Mouse (Mus musculus) hindbrain, postnatal 0 days (tissue): ENCODE results near the gene Tmem11. TPM values are rescaled to one million over a fixed set of nuclear protein-coding genes. Genes with fewer than 3 reads are reported as not detected.
A peak's percentile ranks its signal among the peaks of the same experiment; 100 is the strongest.
"Not testable (repeated sequence)": the region's sequence is repeated elsewhere in the genome, so short reads cannot be mapped to it uniquely, and the experiment has no call there.

Source experiments
- ATAC-seq: fragments of 200-750 bp; cut with Nextera tagmentation; 2 replicates; pipeline ENCODE4 v1.8.0; 2017; ENCODE audit warnings: mild to moderate bottlenecking, moderate TSS enrichment, moderate library complexity
- DNase-seq: peaks from one replicate; pipeline ENCODE4 v3.0.0-alpha.2; 2015; ENCODE audit warnings: low spot score
- H3K27ac ChIP-seq: fragments of 300-500 bp; sonication (generic); 2 replicates; pipeline ENCODE4 v1.5.1; 2014; ENCODE audit warnings: mild to moderate bottlenecking
- H3K27me3 ChIP-seq: fragments of 300-500 bp; sonication (generic); 2 replicates; pipeline ENCODE4 v1.6.1; 2014; ENCODE audit warnings: low read length, mixed read lengths; ENCODE audit not compliant: insufficient read depth
- H3K36me3 ChIP-seq: fragments of 300-500 bp; sonication (generic); 2 replicates; pipeline ENCODE4 v1.6.1; 2014; ENCODE audit warnings: low read length, mixed read lengths; ENCODE audit not compliant: insufficient read depth
- H3K4me1 ChIP-seq: fragments of 300-500 bp; sonication (generic); 2 replicates; pipeline ENCODE4 v1.6.1; 2014; ENCODE audit warnings: antibody characterized with exemption, low read length, mixed read lengths; ENCODE audit not compliant: insufficient read depth
- H3K4me2 ChIP-seq: fragments of 300-500 bp; sonication (generic); 2 replicates; pipeline ENCODE4 v1.6.1; 2014; ENCODE audit warnings: low read depth, mild to moderate bottlenecking, low read length, moderate library complexity, mixed read lengths
- H3K4me3 ChIP-seq: fragments of 300-500 bp; sonication (generic); 2 replicates; pipeline ENCODE4 v1.5.1; 2014; ENCODE audit warnings: low read length
- H3K9ac ChIP-seq: fragments of 300-500 bp; sonication (generic); replicated peaks from 2 replicates; pipeline ENCODE4 v1.6.1; 2014; ENCODE audit warnings: mild to moderate bottlenecking, low read length, moderate library complexity, mixed read lengths
- H3K9me3 ChIP-seq: fragments of 300-500 bp; sonication (generic); 2 replicates; pipeline ENCODE4 v1.6.1; 2016; ENCODE audit warnings: low read length, mixed read lengths
- CTCF ChIP-seq: IDR thresholded peaks from 2 replicates; pipeline ENCODE4 v1.5.1; 2016; ENCODE audit warnings: antibody characterized with exemption, control low read depth, low read depth
- WGBS: fragments of 180-500 bp; shearing (Covaris S2); extraction: QIAGEN DNeasy Blood & Tissue Kit; methylation state at CpG from one replicate; pipeline ENCODE4 v1.1.7; 2014; 5-methylcytosine and 5-hydroxymethylcytosine counted together
- polyA plus RNA-seq: library from polyadenylated mRNA; unstranded; fragments of >200 nt; fragmentation: Nextera tagmentation; extraction: Ambion mirVana; gene quantifications from 2 replicates; pipeline ENCODE4 v1.2.1, GENCODE M21; 2015
- total RNA-seq: library from RNA; depleted of rRNA; stranded (reverse); fragments of >200 nt; gene quantifications from 2 replicates; pipeline ENCODE4 v1.2.3, GENCODE M21; 2014

Tmem11 gene
- total and polyA plus RNA-seq, 2 experiments from 2014 or later = 57.1 to 72.0 TPM

DNA sequence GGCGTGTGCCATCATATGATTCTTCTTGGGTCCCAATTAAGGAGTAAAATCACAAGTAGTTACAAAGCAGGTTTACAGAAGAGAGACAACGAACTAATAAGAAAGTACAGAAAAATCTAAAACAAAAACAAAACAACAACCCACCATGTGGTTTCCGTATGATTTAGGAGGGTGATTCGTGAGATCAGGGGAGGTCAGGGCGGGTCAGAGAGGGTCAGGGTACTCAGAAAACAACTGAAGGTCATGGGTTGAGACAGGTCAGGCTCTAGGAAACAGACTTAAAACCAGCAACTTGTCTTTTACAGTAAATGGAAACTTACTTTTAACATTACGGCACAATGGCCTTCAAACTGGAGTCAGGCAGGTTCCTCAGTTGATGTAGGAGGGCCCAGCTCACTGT is 11.2 kb upstream of the Tmem11 start:
- Histone ChIP-seq H3K36me3 (no peaks in the 10 kb centered on the region), H3K4me3 (no peak overlapping the region), H3K9me3 (no peaks in the 10 kb centered on the region), H3K9ac (no peak overlapping the region), H3K27me3 (no peaks in the 10 kb centered on the region), H3K27ac (no peak overlapping the region), H3K4me1 (no peaks in the 10 kb centered on the region), H3K4me2 (no peak overlapping the region)
- no peak for ATAC-seq
- DNase-seq = no peak
- no peak for TF ChIP-seq CTCF
- 74% methylated on average over 6 of the region's 6 CpGs for WGBS

GRCm38 (mm10) chr11:60889861-60890260 is 10.8 kb upstream of the Tmem11 start:
- no peak for ATAC-seq
- WGBS = 62% methylated on average over 2 of the region's 2 CpGs
- no peaks in the 10 kb centered on the region for H3K27me3 ChIP-seq

GRCm38 (mm10) chr11:60886986-60887385 is 7.9 kb upstream of the Tmem11 start:
- H3K9me3 ChIP-seq, H3K4me2 ChIP-seq, H3K4me3 ChIP-seq, ATAC-seq, H3K4me1 ChIP-seq, H3K27me3 ChIP-seq, DNase-seq, H3K9ac ChIP-seq, H3K36me3 ChIP-seq, H3K27ac ChIP-seq: not testable (repeated sequence)
- WGBS = 96% methylated on average over 2 of the region's 3 CpGs

More at GRCm38 (mm10) chr11:60889861-60890260, 10.8 kb upstream of the Tmem11 start:
- DNase-seq = no peak
- Histone ChIP-seq H3K4me1 (no peaks in the 10 kb centered on the region), H3K9me3 (no peaks in the 10 kb centered on the region), H3K27ac (no peak overlapping the region), H3K4me2 (no peak overlapping the region), H3K4me3 (no peak overlapping the region), H3K9ac (no peak overlapping the region), H3K36me3 (no peaks in the 10 kb centered on the region)
- TF ChIP-seq CTCF = no peak

- DNase-seq = no peak
- no peak overlapping the region for H3K4me2 ChIP-seq
- no peak for ATAC-seq
- H3K9ac ChIP-seq = no peak overlapping the region
- H3K9me3 ChIP-seq = no peaks in the 10 kb centered on the region
- no peaks in the 10 kb centered on the region for H3K4me1 ChIP-seq
- H3K4me3 ChIP-seq = no peak overlapping the region
- H3K36me3 ChIP-seq = no peaks in the 10 kb centered on the region
- no peak overlapping the region for H3K27ac ChIP-seq
- no peak for TF ChIP-seq CTCF
- WGBS = 74% methylated on average over 3 of the region's 3 CpGs
- no peaks in the 10 kb centered on the region for H3K27me3 ChIP-seq
These were observed 3.3 kb upstream of the Tmem11 start for GRCm38 (mm10) chr11:60882386-60882785.

DNA sequence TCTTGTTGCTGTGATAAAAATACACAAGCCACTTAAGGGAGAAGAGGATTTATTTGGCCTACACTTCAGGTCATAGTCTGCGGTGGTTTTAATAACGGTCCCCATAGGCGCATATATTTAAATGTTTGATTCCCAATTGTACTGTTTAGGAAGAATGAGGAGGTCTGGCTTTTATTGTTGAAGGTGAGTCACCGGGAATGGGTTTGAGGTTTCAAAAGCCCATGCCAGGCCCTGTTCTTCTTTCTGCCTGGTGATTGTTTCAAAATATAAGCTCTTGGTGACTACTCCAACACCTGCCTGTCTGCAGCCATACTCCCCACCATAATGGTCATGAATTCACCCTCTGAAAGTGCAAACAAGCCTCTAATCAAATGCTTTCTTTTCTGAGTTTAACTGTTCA is 1.5 kb upstream of the Tmem11 start:
- no peak for TF ChIP-seq CTCF
- no peak overlapping the region for H3K9ac ChIP-seq
- no peaks in the 10 kb centered on the region; the same call in 1 of the 2 replicates for H3K4me1 ChIP-seq
- WGBS = 89% methylated on average over 4 of the region's 4 CpGs
- ATAC-seq (no peak), DNase-seq (no peak)
- no peaks in the 10 kb centered on the region for H3K9me3 ChIP-seq
- no peak overlapping the region for H3K27ac ChIP-seq
- no peak overlapping the region for H3K4me3 ChIP-seq
- no peak overlapping the region for H3K4me2 ChIP-seq
- H3K36me3 ChIP-seq = no peaks in the 10 kb centered on the region
- H3K27me3 ChIP-seq = no peaks in the 10 kb centered on the region

DNA sequence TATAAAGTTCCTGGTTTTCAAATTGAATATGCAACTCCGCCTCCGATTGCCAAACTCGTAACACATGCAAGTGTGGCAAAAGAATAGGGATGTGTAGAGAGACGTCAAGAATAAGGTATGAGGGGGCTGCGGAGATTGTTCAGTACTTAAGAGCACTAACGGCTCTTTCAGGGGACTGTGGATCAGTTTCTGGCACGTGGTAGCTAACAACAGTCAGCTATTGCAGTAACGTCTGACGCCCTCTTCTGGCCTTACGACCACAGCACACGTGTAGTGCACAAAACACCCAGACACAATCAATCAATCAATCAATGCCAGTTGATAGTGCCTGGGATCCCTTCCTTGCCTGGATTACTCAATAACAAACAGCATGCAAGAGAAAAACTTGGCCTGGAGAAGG is 351 bp upstream of the Tmem11 start:
- Histone ChIP-seq H3K9me3 (no peaks in the 10 kb centered on the region), H3K27ac (peak overlapping the region; percentile 89), H3K27me3 (no peaks in the 10 kb centered on the region), H3K4me1 (no peaks in the 10 kb centered on the region; the same call in 1 of the 2 replicates), H3K9ac (peak overlapping the region; percentile 91), H3K36me3 (no peaks in the 10 kb centered on the region), H3K4me2 (peak overlapping the region; percentile 73), H3K4me3 (peak overlapping the region; percentile 96)
- ATAC-seq = no peak; the same call in 1 of the 2 replicates
- WGBS = under 1% methylated on average over 11 of the region's 11 CpGs
- peak; percentile 82 for TF ChIP-seq CTCF
- peak; percentile 83 for DNase-seq

DNA sequence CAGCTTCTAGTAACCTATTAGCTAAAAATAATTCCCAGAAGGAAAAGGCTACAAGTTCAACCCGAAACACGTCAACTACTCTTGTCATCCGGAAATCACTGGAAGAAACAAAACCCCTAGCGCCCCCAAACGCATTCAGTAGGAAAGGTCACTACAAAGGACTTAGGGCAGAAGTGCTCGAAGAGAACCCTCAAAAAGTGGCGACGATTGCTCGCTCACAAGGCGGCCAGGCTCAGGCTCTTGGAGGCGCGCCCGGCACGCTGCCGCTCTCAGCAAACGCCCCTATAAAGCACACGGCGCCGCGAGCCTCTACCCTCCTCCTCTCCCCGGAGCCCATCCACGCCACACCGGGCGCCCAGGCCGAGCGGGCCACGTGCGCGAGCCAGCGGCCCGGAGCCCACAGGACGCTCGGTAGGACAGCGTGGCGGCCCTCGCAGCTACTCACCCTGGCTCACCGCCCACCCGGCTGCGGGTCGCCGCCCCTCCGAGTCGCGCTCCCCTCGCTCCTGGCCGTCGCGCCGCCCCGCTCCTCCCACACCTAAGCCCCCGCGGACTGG is 938 bp downstream of the Tmem11 start:
- Histone ChIP-seq H3K36me3 (no peaks in the 10 kb centered on the region), H3K9ac (peak overlapping the region; percentile 91), H3K4me1 (no peaks in the 10 kb centered on the region; the same call in 1 of the 2 replicates), H3K27ac (peak overlapping the region; percentile 90), H3K4me2 (peak overlapping the region; percentile 72), H3K4me3 (peak overlapping the region; percentile 96), H3K27me3 (no peaks in the 10 kb centered on the region), H3K9me3 (no peaks in the 10 kb centered on the region)
- ATAC-seq (peak; percentile 74), DNase-seq (peak; percentile 59)
- TF ChIP-seq CTCF = peak; percentile 43
- WGBS = under 1% methylated on average over 29 of the region's 52 CpGs
